Mouse (Mus musculus) spleen, adult 2 months (tissue): ENCODE measurements around the gene Zfhx3.

ENCODE experiments used
- CTCF ChIP-seq: fragments of 200-500 bp; IDR thresholded peaks from 2 replicates; pipeline ENCODE4 v1.5.1; 2011; ENCODE audit warnings: mild to moderate bottlenecking, inconsistent platforms; ENCODE audit not compliant: insufficient read depth, insufficient read length, insufficient replicate concordance; ENCODE audit errors: extremely low read depth
- POLR2A ChIP-seq: fragments of 200-500 bp; IDR thresholded peaks from 2 replicates; pipeline ENCODE4 v1.6.1; 2011; ENCODE audit warnings: low read depth, low read length, inconsistent platforms

DNA sequence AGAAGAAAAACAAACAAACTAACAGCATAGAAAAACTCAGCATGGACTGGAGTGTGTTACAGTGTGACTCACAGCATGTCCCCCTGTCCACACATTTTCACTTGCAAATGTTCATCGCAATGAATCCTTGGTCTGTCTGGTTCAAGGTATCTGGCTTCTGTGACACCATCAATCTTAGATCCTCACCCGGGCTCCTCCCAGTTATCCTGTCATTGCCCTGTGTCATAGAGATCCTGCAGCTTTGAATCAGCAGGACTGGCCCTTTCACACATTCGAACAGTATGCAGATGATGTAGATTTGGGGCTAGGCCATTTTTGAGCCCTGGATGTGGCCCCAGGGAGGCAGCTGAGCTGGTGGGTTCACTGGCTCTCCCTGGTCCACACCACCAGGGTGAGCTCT lies 278.1 kb downstream of the Zfhx3 start:
- no peak for TF ChIP-seq CTCF
- no peak for TF ChIP-seq POLR2A
